Mouse (Mus musculus) lung, postnatal 25 days (tissue): ENCODE measurements around the gene Casp7.

ENCODE experiments used
- DNase-seq: peaks from one replicate; pipeline ENCODE4 v3.0.0; 2022; ENCODE audit warnings: low spot score

Casp7 gene

GRCm38 (mm10) chr19:56470286-56471020 is 73.5 kb downstream of the Casp7 start:
- DNase-seq = no peak

DNA sequence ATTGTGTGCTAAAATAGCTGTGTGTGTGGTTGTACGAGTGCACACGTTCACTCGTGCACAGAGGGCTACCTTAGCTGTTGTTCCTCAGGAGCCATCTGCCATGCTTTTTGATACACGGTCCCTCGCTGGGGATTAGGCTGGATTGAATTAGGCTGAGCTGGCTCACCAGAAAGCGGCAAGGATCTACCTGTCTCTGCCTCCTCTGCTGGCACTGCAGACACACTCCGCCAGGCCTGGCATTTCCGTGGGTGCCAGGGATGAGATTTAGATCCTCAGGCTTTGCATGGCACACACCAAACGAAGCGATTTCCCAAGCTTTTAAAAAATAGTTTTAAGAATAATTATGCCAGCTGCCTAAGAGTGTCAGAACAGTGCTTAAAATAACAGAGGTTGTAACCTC is 75.0 kb downstream of the Casp7 start:
- DNase-seq = no peak

DNA sequence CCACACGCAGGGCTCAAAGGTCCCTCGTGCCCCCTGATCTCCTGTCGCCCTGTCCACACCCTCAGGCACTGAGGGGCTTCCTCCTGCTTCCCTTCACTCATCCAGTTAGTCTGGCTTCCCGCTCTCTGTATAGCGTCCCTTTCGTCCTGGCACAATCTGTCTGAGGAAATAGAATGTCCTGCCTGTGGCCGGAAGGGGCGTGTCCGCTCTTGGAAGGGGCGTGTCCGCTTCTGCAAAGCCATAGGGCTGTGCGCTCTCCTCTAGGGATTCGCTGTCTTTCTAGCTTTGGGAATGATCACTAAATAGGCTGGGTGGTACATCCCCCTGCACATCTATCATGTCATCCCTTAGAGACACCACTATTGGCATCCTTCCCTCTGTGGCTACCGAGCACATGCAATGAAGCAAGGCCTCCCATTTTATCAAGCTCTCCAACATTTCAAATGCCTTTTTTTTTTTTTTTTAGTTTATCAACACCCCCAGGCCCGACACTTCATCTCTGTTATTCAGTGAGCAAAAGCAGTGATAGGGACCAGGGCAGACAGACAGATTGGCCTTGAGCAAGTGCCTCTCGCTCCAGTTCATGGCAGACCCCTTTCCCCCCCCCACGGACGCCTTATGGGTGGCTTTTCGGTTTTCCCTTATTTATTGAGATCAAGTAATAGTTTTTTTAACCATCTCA is 78.1 kb downstream of the Casp7 start:
- DNase-seq = peak; percentile 8

DNA sequence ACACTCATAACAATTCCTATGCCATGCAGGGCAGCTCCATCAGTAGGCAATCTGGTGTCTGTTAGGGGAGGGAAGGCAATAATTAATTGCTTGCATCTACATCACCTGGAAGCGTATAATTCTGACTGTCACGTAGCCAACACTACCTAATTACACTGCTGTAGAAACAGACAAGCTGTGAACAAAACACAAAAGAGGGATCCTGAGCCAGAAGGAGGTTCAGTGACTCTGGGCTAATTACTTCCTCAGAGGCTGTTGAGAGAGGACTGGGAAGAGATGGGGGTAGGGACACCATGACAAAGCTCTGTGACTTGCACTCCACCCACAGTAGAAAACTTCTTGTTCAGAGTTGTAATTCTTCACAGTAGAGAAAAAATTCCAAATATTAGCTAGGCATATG is 79.6 kb downstream of the Casp7 start:
- no peak for DNase-seq

- DNase-seq = no peak
Measured at GRCm38 (mm10) chr19:56477253-56477652, 80.3 kb downstream of the Casp7 start.

GRCm38 (mm10) chr19:56477832-56478231 is 80.9 kb downstream of the Casp7 start:
- DNase-seq = no peak

GRCm38 (mm10) chr19:56484630-56485375 is 87.9 kb downstream of the Casp7 start:
- no peak for DNase-seq

- DNase-seq = peak; percentile 47
Measured at GRCm38 (mm10) chr19:56485376-56486271, 88.7 kb downstream of the Casp7 start.

DNA sequence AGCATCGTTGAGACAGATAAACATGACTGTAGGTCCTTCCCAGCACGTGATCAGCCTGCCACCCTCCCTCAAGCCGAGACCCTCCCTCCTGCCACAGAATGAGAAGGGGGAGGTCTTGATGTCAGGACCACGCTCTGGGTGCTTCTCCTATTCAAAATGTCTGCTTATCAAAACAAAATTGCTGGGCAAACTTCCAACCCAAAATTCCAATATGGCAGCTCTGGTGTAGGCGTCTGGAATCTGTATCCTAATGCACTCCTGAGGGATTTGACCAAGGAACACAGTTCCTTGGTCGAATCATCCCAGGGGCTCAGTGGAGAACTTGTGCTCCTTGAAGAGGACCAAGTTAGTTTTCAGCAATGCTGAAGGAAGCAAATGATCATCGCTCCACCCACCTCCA is 90.0 kb downstream of the Casp7 start:
- no peak for DNase-seq

DNA sequence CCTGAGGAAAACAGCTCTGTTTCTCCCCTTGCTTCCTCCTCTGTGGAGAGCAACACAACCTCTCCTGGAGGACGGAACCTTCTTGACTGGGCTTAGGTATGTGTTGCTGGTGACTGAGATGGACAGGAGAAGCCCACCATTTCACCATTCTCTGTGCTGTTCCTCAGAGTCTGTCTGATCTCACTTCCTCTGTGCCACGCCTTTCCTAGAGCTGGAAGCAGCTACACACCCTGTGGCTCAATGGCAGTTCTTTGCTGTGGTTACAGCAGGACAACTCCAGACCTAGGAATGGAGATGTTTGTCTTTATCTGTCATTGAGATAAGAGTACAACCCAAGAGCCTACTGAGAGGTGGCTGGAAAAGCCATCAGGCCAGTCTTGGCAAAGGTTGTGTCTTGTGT is 90.4 kb downstream of the Casp7 start:
- DNase-seq = no peak

GRCm38 (mm10) chr19:56489601-56490000 is 92.7 kb downstream of the Casp7 start:
- DNase-seq = no peak
